Mouse (Mus musculus): ENCODE results near the gene Rundc3a. TPM values are rescaled to one million over a fixed set of nuclear protein-coding genes. Genes with fewer than 3 reads are reported as not detected.

Rundc3a gene
- total RNA-seq, 1 experiment from 2014 or later: 1.1 TPM

GRCm38 (mm10) chr11:102430121-102431017 lies 37.2 kb downstream of the Rundc3a start, which contains the start of gene Grn:
TSS of gene Grn (plus strand) at chr11:102430315.
- peak; percentile 54 for ATAC-seq (replicated peaks; ENCODE audit: low read depth, poor library complexity, severe bottlenecking)

GRCm38 (mm10) chr11:102431018-102431645 lies 37.9 kb downstream of the Rundc3a start:
- peak; percentile 37 for ATAC-seq (replicated peaks; ENCODE audit: low read depth, poor library complexity, severe bottlenecking)

- no peak for ATAC-seq (replicated peaks; ENCODE audit: low read depth, poor library complexity, severe bottlenecking)
Observed at GRCm38 (mm10) chr11:102431728-102432114, 38.5 kb downstream of the Rundc3a start.

GRCm38 (mm10) chr11:102432115-102432843 lies 39.1 kb downstream of the Rundc3a start:
- peak; percentile 50 for ATAC-seq (replicated peaks; ENCODE audit: low read depth, poor library complexity, severe bottlenecking)

- ATAC-seq (replicated peaks; ENCODE audit: low read depth, poor library complexity, severe bottlenecking): no peak
Observed at GRCm38 (mm10) chr11:102432896-102433295, 39.7 kb downstream of the Rundc3a start.

GRCm38 (mm10) chr11:102433866-102434265 lies 40.7 kb downstream of the Rundc3a start:
- ATAC-seq (replicated peaks; ENCODE audit: low read depth, poor library complexity, severe bottlenecking): no peak

- 0 out of 2 replicates have a peak, but pooled peaks have one; percentile 26 for ATAC-seq (replicated peaks; ENCODE audit: low read depth, poor library complexity, severe bottlenecking)
Observed at GRCm38 (mm10) chr11:102434406-102434805, 41.2 kb downstream of the Rundc3a start.

GRCm38 (mm10) chr11:102434816-102435705 lies 41.9 kb downstream of the Rundc3a start:
- no peak for ATAC-seq (replicated peaks; ENCODE audit: low read depth, poor library complexity, severe bottlenecking)

GRCm38 (mm10) chr11:102435754-102436470 lies 42.7 kb downstream of the Rundc3a start:
- no peak for ATAC-seq (replicated peaks; ENCODE audit: low read depth, poor library complexity, severe bottlenecking)

GRCm38 (mm10) chr11:102436471-102436790 lies 43.2 kb downstream of the Rundc3a start:
- ATAC-seq (replicated peaks; ENCODE audit: low read depth, poor library complexity, severe bottlenecking): no peak

GRCm38 (mm10) chr11:102437120-102438061 lies 44.2 kb downstream of the Rundc3a start:
- ATAC-seq (replicated peaks; ENCODE audit: low read depth, poor library complexity, severe bottlenecking): 0 out of 2 replicates have a peak, but pooled peaks have one; percentile 13

GRCm38 (mm10) chr11:102438212-102439092 lies 45.2 kb downstream of the Rundc3a start:
- ATAC-seq (replicated peaks; ENCODE audit: low read depth, poor library complexity, severe bottlenecking): peak; percentile 40; the same call in 1 of the 2 replicates

GRCm38 (mm10) chr11:102439093-102440082 lies 46.2 kb downstream of the Rundc3a start:
- no peak for ATAC-seq (replicated peaks; ENCODE audit: low read depth, poor library complexity, severe bottlenecking)

GRCm38 (mm10) chr11:102440255-102440654 lies 47.1 kb downstream of the Rundc3a start:
- ATAC-seq (replicated peaks; ENCODE audit: low read depth, poor library complexity, severe bottlenecking): no peak; the same call in 1 of the 2 replicates

- ATAC-seq (replicated peaks; ENCODE audit: low read depth, poor library complexity, severe bottlenecking): no peak
Observed at GRCm38 (mm10) chr11:102441434-102441833, 48.2 kb downstream of the Rundc3a start.

GRCm38 (mm10) chr11:102442089-102442488 lies 48.9 kb downstream of the Rundc3a start:
- no peak for ATAC-seq (replicated peaks; ENCODE audit: low read depth, poor library complexity, severe bottlenecking)
